Mouse (Mus musculus): Measurements from ENCODE around the gene Fads6. TPM values are rescaled to one million over a fixed set of nuclear protein-coding genes. Genes with fewer than 3 reads are reported as not detected.

Gene Fads6
- polyA plus RNA-seq, 1 experiment from 2014 or later: 0.60 TPM

DNA sequence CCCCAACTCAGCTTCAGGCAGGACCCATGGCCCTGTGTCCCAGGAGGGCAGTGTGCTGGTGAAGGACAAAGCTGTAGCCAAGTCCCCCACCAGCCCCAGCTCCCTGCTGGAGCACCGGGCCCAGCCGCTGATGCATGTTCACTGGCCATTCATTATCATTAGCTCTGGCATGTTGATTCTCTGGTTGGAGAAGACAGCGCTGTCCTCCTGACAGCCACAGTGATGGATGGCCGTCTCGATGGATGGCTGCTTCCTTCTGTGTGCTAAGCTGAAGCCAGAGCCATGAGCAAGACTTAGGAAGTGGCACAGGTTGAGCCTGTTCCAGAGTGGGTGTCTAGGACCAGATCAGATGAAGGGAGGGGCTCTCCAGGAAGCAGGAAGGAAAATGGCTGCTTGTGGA is 60.9 kb downstream of the Fads6 start:
- H3K9me3 ChIP-seq (replicated peaks): no peaks in the 10 kb centered on the region
- H3K4me3 ChIP-seq (replicated peaks): no peak overlapping the region
- H3K9ac ChIP-seq: no peak overlapping the region
- peaks cover 12% of the 10 kb centered on the region for H3K4me1 ChIP-seq
- no peak overlapping the region for H3K27ac ChIP-seq (replicated peaks)
- WGBS: 65% methylated on average over 5 of the region's 5 CpGs
- H3K27me3 ChIP-seq: peaks cover 4% of the 10 kb centered on the region; the same call in 1 of the 2 replicates
- H3K4me2 ChIP-seq (replicated peaks): no peak overlapping the region
- no peaks in the 10 kb centered on the region for H3K36me3 ChIP-seq
- ATAC-seq (ENCODE audit: insufficient number of reproducible peaks, low FRiP score, low TSS enrichment, low read depth): no peak

DNA sequence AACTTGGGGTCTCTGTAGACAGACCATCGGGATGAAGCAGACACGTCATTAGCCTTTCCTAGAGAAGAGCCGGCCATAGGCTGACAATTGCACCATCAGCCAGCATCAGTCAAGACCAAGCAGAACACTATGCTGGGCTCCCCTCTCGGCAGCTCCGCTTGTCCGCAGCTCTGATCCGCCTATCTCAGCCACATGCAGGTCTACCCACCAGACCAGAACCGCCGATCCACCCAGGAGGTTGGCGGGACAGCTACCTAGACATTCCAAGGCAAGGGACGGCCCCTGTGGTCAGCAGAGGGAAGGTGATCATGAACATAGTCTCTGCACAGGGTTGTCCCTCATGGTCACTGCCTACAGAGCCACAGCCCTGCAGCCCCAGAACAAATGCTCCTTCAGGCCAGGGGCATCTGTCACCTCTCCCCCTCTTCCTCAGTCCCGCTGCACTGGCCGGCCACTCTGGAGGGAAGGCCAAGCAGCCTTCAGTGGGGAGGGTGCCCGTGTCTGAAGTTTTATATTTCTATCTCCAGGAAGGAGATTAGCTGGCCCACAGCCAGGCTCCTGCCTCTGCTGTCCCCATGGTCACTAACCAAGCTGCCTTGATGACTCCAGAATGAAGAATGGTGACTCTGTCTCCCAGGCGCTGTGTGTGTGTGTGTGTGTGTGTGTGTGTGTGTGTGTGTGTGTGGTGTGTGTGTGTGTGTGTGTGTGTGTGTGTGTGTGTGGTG is 63.0 kb downstream of the Fads6 start:
- ATAC-seq (ENCODE audit: insufficient number of reproducible peaks, low FRiP score, low TSS enrichment, low read depth): no peak
- no peaks in the 10 kb centered on the region for H3K9me3 ChIP-seq (replicated peaks)
- no peak overlapping the region for H3K4me2 ChIP-seq (replicated peaks)
- no peak overlapping the region for H3K4me3 ChIP-seq (replicated peaks)
- no peak overlapping the region for H3K27ac ChIP-seq (replicated peaks)
- H3K27me3 ChIP-seq: peaks cover 5% of the 10 kb centered on the region; the same call in 1 of the 2 replicates
- WGBS: 79% methylated on average over 15 of the region's 15 CpGs
- H3K36me3 ChIP-seq: no peaks in the 10 kb centered on the region
- no peak overlapping the region for H3K9ac ChIP-seq
- H3K4me1 ChIP-seq: peaks cover 16% of the 10 kb centered on the region

DNA sequence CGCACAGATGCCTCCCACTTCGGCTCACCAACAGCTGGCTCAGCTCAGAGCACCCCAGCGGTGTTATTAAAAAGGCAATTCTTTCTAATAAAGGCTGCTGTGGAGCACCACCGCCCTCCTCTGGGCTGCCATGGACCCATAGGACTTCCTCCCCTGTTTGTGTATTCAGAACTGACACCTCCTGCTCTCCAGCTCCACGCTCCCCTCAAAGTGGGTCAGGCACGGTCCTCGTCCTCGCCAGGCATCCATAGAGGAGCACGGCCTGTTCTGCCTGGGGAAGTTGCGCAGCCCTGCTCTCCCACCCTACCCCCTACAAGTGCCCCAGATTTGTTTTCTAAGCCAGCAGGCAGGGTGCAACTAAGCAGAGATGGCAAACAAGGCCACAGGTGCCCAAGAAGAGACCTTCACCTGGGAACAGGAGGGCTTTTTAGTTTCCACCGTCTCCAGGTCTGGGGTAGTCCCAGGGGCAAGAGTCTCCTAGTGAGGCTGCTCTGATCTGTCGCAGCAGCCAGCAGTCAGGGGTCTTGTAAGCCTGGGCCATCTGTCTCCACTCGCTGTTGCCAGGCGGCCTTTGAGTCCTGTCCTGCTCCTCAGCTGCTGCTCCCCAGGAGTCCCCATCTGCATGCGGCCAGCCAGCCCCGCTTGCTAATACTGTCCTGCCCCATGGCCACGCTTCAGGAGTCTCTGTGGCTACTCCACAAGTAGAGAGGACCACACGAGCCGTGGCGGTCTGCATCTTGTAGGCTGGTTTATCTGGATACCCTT is 63.8 kb downstream of the Fads6 start:
- H3K4me3 ChIP-seq (replicated peaks): no peak overlapping the region
- H3K27me3 ChIP-seq: peaks cover 10% of the 10 kb centered on the region; the same call in 1 of the 2 replicates
- no peaks in the 10 kb centered on the region for H3K9me3 ChIP-seq (replicated peaks)
- H3K4me2 ChIP-seq (replicated peaks): no peak overlapping the region
- no peak overlapping the region for H3K27ac ChIP-seq (replicated peaks)
- no peaks in the 10 kb centered on the region for H3K36me3 ChIP-seq
- peaks cover 16% of the 10 kb centered on the region for H3K4me1 ChIP-seq
- H3K9ac ChIP-seq: no peak overlapping the region
- ATAC-seq (ENCODE audit: insufficient number of reproducible peaks, low FRiP score, low TSS enrichment, low read depth): no peak
- 62% methylated on average over 20 of the region's 20 CpGs for WGBS

DNA sequence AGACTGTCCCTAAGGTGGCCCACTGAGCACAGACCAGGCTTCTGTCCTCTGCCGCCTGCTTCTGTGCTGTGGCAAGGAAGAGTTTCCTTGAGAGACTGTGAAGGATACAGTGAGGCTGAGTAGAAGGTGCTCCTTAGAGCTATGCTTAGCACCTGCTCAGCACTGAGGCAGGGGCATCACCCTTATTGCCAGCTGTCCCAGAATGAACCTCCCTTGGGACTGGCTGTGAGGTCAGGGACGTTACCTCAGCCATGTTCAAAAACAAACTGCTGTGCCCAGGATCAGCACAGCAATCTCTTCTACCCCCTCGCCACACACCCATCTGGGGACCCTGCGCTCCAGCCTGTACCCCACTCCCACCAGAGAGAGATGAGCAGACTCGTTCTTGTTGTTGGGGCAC is 64.6 kb downstream of the Fads6 start:
- H3K36me3 ChIP-seq: no peaks in the 10 kb centered on the region
- H3K4me3 ChIP-seq (replicated peaks): no peak overlapping the region
- WGBS: 75% methylated on average over 5 of the region's 5 CpGs
- H3K4me1 ChIP-seq: peaks cover 16% of the 10 kb centered on the region
- ATAC-seq (ENCODE audit: insufficient number of reproducible peaks, low FRiP score, low TSS enrichment, low read depth): no peak
- H3K27ac ChIP-seq (replicated peaks): no peak overlapping the region
- H3K9ac ChIP-seq: no peak overlapping the region
- no peaks in the 10 kb centered on the region for H3K9me3 ChIP-seq (replicated peaks)
- peaks cover 13% of the 10 kb centered on the region; the same call in 1 of the 2 replicates for H3K27me3 ChIP-seq
- no peak overlapping the region for H3K4me2 ChIP-seq (replicated peaks)

DNA sequence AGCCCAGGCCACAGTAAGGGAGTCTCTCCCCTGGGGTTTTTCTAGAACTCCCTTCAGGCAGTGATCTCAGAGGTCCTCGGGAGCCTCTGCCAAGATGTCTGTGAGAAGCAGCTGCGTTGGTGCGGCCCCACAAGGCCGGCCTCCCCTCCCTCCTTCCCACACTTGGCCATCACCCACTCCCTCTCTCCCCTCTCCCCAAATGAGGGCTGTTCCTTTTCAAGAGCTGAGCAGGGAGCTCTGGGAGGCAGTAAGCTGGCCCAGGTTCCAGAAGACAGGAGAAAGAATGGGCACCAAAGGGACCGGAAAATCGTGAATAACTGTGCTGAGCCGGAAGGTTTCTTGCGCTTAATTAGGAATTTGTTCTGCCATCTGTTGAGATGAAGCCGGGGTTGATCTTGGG is 65.5 kb downstream of the Fads6 start:
- Histone ChIP-seq H3K9ac (no peak overlapping the region), H3K4me1 (peaks cover 20% of the 10 kb centered on the region), H3K4me2 (replicated peaks) (no peak overlapping the region), H3K4me3 (replicated peaks) (no peak overlapping the region), H3K27me3 (peaks cover 13% of the 10 kb centered on the region; the same call in 1 of the 2 replicates), H3K27ac (replicated peaks) (no peak overlapping the region), H3K36me3 (no peaks in the 10 kb centered on the region), H3K9me3 (replicated peaks) (no peaks in the 10 kb centered on the region)
- ATAC-seq (ENCODE audit: insufficient number of reproducible peaks, low FRiP score, low TSS enrichment, low read depth): no peak
- WGBS: 33% methylated on average over 9 of the region's 9 CpGs

GRCm38 (mm10) chr11:115231168-115231915 is 66.1 kb downstream of the Fads6 start:
- Histone ChIP-seq H3K27me3 (peaks cover 13% of the 10 kb centered on the region; the same call in 1 of the 2 replicates), H3K4me2 (replicated peaks) (no peak overlapping the region)

More at GRCm38 (mm10) chr11:115231168-115231915, 66.1 kb downstream of the Fads6 start:
- no peak overlapping the region for H3K9ac ChIP-seq
- 0 out of 2 replicates have a peak overlapping the region, but pooled peaks have one; percentile 17 for H3K27ac ChIP-seq (replicated peaks)
- no peak overlapping the region for H3K4me3 ChIP-seq (replicated peaks)
- H3K9me3 ChIP-seq (replicated peaks): no peaks in the 10 kb centered on the region
- H3K36me3 ChIP-seq: no peaks in the 10 kb centered on the region
- 42% methylated on average over 14 of the region's 14 CpGs for WGBS
- peaks cover 23% of the 10 kb centered on the region for H3K4me1 ChIP-seq
- no peak for ATAC-seq (ENCODE audit: insufficient number of reproducible peaks, low FRiP score, low TSS enrichment, low read depth)

Small RNA genes lying within 50 kb of the gene (microRNA-seq; reads per million reads assigned to microRNA genes)
- gene Gm25837 (ENCODE audit: borderline number of aligned reads): not detected

Other genes starting within 250 kb of the Fads6 start
- gene Cd300ld3, start 249.3 kb downstream of the Fads6 start, polyA plus RNA-seq (2015; fragmentation: Nextera tagmentation; extraction: Ambion mirVana): not detected in 2 replicates
- gene Cd300e, start 235.5 kb downstream of the Fads6 start, polyA plus RNA-seq (2015; fragmentation: Nextera tagmentation; extraction: Ambion mirVana): 0.12 and 0.16 TPM in 2 replicates
- gene Rab37, start 206.2 kb downstream of the Fads6 start, polyA plus RNA-seq (2015; fragmentation: Nextera tagmentation; extraction: Ambion mirVana): 1.6 and 2.0 TPM in 2 replicates
- gene Cd300lf, start 163.7 kb downstream of the Fads6 start, polyA plus RNA-seq (2015; fragmentation: Nextera tagmentation; extraction: Ambion mirVana): 0.96 and 1.0 TPM in 2 replicates
- gene Slc9a3r1, start 134.3 kb downstream of the Fads6 start, polyA plus RNA-seq (2015; fragmentation: Nextera tagmentation; extraction: Ambion mirVana): 45.2 and 51.8 TPM in 2 replicates
- 12.6 and 13.9 TPM in 2 replicates for gene Tmem104, start 110.2 kb downstream of the Fads6 start, polyA plus RNA-seq (2015; fragmentation: Nextera tagmentation; extraction: Ambion mirVana)
- gene Nat9, start 109.8 kb downstream of the Fads6 start, polyA plus RNA-seq (2015; fragmentation: Nextera tagmentation; extraction: Ambion mirVana): 30.9 and 41.6 TPM in 2 replicates
- 0.05 TPM in 1 of 2 replicates, not detected in the other for gene Grin2c, start 30.4 kb downstream of the Fads6 start, polyA plus RNA-seq (2015; fragmentation: Nextera tagmentation; extraction: Ambion mirVana)
- gene Fdxr, start 20.6 kb downstream of the Fads6 start, polyA plus RNA-seq (2015; fragmentation: Nextera tagmentation; extraction: Ambion mirVana): 16.0 and 17.0 TPM in 2 replicates
- 0.21 and 0.32 TPM in 2 replicates for gene Otop2, start 9.5 kb upstream of the Fads6 start, polyA plus RNA-seq (2015; fragmentation: Nextera tagmentation; extraction: Ambion mirVana)
- gene Ush1g, start 24.4 kb upstream of the Fads6 start, polyA plus RNA-seq (2015; fragmentation: Nextera tagmentation; extraction: Ambion mirVana): 0.11 and 0.12 TPM in 2 replicates
- gene Otop3, start 37.1 kb upstream of the Fads6 start, polyA plus RNA-seq (2015; fragmentation: Nextera tagmentation; extraction: Ambion mirVana): 0.24 and 0.35 TPM in 2 replicates
- gene Hid1, start 70.1 kb upstream of the Fads6 start, polyA plus RNA-seq (2015; fragmentation: Nextera tagmentation; extraction: Ambion mirVana): 8.9 and 9.6 TPM in 2 replicates
- gene Cdr2l, start 84.3 kb upstream of the Fads6 start, polyA plus RNA-seq (2015; fragmentation: Nextera tagmentation; extraction: Ambion mirVana): 13.7 and 13.8 TPM in 2 replicates
- 167 and 169 TPM in 2 replicates for gene Mrpl58, start 106.1 kb upstream of the Fads6 start, polyA plus RNA-seq (2015; fragmentation: Nextera tagmentation; extraction: Ambion mirVana)
- 815 and 841 TPM in 2 replicates for gene Atp5h, start 122.3 kb upstream of the Fads6 start, polyA plus RNA-seq (2015; fragmentation: Nextera tagmentation; extraction: Ambion mirVana)
- gene Kctd2, start 122.5 kb upstream of the Fads6 start, polyA plus RNA-seq (2015; fragmentation: Nextera tagmentation; extraction: Ambion mirVana): 18.1 and 18.5 TPM in 2 replicates
- not detected in 2 replicates for gene Trim80, start 142.9 kb upstream of the Fads6 start, polyA plus RNA-seq (2015; fragmentation: Nextera tagmentation; extraction: Ambion mirVana)
- gene Slc16a5, start 164.8 kb upstream of the Fads6 start, polyA plus RNA-seq (2015; fragmentation: Nextera tagmentation; extraction: Ambion mirVana): 0.22 and 0.36 TPM in 2 replicates
- gene Armc7, start 178.0 kb upstream of the Fads6 start, polyA plus RNA-seq (2015; fragmentation: Nextera tagmentation; extraction: Ambion mirVana): 8.9 and 9.8 TPM in 2 replicates
- gene Nt5c, start 194.2 kb upstream of the Fads6 start, polyA plus RNA-seq (2015; fragmentation: Nextera tagmentation; extraction: Ambion mirVana): 87.5 and 88.1 TPM in 2 replicates
- 523 and 542 TPM in 2 replicates for gene Jpt1, start 216.7 kb upstream of the Fads6 start, polyA plus RNA-seq (2015; fragmentation: Nextera tagmentation; extraction: Ambion mirVana)
- 826 and 846 TPM in 2 replicates for gene Sumo2, start 238.6 kb upstream of the Fads6 start, polyA plus RNA-seq (2015; fragmentation: Nextera tagmentation; extraction: Ambion mirVana)